Mouse (Mus musculus) layer of hippocampus, postnatal 10 days (tissue): Measurements from ENCODE around the gene Olfr593. TPM values are rescaled to one million over a fixed set of nuclear protein-coding genes. Genes with fewer than 3 reads are reported as not detected.
"Not testable (repeated sequence)": the region's sequence is repeated elsewhere in the genome, so short reads cannot be mapped to it uniquely, and the experiment has no call there.

Experiments
- DNase-seq, 2 experiments: peaks; one replicate each; pipeline ENCODE4 v3.0.0; 2021; ENCODE audit warnings: low spot score in 2 of 2
- long read RNA-seq: library from polyadenylated mRNA; stranded (forward); transcript quantifications from one replicate; pipeline ENCODE4 v2.0.0, GENCODE M21; 2023
- microRNA-seq, 2 experiments: library from miRNA; unstranded; fragments of <30 nt; microRNA quantifications; one replicate each; pipeline ENCODE4 v1.2.0; 2021
- total RNA-seq, 2 experiments: library from RNA; stranded (reverse); gene quantifications; 2 replicates each; pipeline ENCODE4 v1.2.3; 2021

Olfr593 gene
- total RNA-seq, result not detected
- long read RNA-seq, result 0 reads

DNA sequence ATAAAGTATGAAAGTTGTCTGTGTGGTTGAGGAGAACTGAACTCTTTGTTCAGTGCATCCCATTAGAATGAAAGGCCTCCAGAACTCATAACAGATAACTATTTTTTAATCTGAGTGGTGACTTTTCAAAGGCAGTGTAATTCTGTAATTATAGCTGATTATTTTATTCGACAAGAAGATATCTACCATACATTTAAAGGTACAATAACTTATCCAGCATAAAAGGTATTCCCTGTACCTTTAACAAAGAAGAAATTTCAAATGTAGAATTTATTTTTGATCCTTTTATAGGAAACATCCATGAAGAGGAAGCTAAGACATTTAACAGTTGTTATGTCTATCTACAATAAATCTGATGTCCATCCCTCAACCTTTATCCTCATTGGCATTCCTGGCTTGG lies at the start of gene Olfr593:
Olfr593 (plus strand) TSS at position 301 of the 400 bp plus-strand sequence.
- no peak for DNase-seq

DNA sequence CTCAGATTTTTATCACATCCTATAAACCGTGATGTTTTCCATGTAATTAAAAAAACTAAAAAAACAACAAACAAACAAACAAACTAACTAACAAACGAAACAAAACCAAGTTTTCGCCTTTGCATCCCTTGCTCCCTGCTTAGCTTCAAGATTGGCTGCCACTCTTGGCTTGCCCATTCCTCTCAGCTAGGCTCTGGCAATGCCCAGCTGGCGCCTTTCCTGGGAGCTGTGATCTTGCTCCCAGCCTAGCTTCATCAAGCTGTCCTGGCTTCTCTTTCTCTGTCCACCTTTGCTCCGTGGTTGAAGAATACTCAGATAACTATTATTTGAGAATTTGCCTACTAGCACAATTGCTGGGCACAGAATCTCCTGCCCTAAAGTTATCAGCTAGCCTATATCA lies 42.0 kb upstream of the Olfr593 start:
- no peak for DNase-seq

DNA sequence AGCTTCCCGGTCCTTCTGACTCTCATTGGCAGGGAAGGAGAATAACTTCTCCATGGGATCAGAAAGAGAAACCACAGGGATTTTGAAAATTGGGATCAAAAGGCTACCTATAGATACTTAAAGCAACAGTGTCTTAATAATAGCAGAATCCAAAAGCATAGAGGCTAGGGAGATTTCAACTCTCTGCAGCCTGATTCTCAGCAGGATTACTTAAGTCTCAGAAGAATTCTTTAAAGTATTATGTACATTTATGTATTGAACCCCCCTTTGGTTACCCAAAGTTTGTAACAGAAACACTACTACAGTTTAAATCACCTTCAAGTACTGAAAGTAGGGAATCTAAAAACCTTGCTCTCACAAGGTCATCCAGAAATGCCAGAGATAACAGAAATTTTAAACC lies 33.4 kb upstream of the Olfr593 start, which contains the start of gene Olfr591:
Olfr591 (minus strand) TSS at position 101 of the 400 bp plus-strand sequence.
- no peak for DNase-seq

DNA sequence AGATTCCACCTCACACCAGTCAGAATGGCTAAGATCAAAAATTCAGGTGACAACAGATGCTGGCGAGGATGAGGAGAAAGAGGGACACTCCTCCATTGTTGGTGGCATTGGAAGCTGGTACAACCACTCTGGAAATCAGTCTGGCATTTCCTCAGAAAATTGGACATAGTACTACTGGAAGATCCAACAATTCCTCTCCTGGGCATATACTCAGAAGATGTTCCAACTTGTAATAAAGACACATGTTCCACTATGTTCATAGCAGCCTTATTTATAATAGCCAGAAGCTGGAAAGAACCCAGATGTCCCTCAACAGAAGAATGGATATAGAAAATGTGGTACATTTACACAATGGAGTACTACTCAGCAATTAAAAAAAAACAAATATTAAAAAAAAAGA lies 27.2 kb upstream of the Olfr593 start, which contains the start of gene Olfr592:
Olfr592 (plus strand) TSS at position 301 of the 400 bp plus-strand sequence.
- not testable (repeated sequence) for DNase-seq

DNA sequence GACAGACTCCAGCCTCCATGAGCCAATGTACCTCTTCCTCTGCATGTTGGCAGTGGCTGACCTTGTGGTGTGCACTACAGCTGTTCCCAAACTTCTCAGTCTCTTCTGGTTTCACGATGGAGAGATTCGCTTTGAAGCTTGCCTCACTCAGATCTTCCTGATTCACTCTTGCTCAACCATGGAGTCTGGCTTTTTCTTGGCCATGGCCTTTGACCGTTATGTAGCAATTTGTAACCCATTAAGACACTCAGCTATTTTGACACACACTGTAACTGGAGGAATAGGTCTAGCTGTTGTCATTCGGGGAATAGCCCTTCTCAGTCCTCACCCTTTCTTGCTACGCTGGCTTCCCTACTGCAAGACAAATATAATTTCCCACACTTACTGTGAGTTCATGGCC lies 388 bp downstream of the Olfr593 start:
- not testable (repeated sequence) for DNase-seq

DNA sequence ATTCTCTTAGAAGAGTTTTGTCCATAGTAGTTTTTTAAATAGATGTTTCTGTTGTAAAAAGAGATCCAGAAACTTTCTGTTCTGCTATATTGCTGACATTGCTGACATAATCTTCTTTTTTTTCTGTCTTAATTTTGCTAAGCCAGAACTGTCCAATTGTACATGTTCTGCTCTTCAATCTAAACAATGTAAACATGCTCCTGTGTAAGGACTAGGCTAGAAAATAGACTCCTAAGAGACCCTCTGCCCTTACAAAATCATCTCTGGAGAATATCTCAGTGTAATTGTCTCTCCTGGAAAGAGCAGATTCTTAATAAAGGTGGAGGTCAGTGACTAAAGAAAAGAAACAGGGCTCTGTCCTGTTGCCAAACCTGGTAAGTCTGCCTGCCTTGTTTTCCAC lies 5.0 kb downstream of the Olfr593 start, which contains the start of gene Olfr594:
Olfr594 (plus strand) TSS at position 301 of the 400 bp plus-strand sequence.
- no peak for DNase-seq

DNA sequence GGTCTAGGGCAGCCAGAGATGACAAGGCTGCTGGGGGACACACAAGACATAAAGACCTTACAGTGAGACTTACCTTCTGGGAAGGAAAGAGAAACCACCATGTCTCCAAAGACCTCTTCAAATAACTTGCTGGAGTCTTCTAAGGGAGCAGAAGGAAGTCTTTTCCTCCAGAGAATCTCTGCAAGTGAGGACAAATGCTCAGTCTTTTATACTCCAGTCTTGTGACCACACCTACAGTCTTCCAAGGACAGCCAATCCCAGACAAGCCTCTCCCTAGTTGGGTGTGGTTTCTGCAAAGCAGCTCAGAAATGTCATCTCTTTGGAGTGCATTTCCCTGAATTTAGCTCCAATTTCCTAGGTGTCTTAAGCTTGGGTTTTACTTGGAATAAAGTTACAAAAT lies 40.7 kb downstream of the Olfr593 start, which contains the start of gene Usp17ld:
Usp17ld (minus strand) TSS at position 101 of the 400 bp plus-strand sequence.
- not testable (repeated sequence) for DNase-seq

Small RNA genes within 50 kb of the gene (microRNA-seq; reads per million reads assigned to microRNA genes)
- gene Gm25171, result 0 reads per million in 2 experiments

Other genes starting within 250 kb of the Olfr593 start
- gene Olfr576, start 249.2 kb upstream of the Olfr593 start, total RNA-seq, result not detected
- not detected for gene Olfr577, start 235.9 kb upstream of the Olfr593 start, total RNA-seq
- gene Olfr578, start 222.5 kb upstream of the Olfr593 start, total RNA-seq, result not detected
- gene Olfr582, start 173.8 kb upstream of the Olfr593 start, total RNA-seq, result not detected
- gene Olfr583, start 160.6 kb upstream of the Olfr593 start, total RNA-seq, result not detected
- not detected for gene Olfr584, start 130.0 kb upstream of the Olfr593 start, total RNA-seq
- gene Olfr585, start 114.1 kb upstream of the Olfr593 start, total RNA-seq, result not detected
- not detected for gene Olfr586, start 86.2 kb upstream of the Olfr593 start, total RNA-seq
- not detected for gene Olfr588-ps1, start 71.0 kb upstream of the Olfr593 start, total RNA-seq
- not detected for gene Olfr589, start 55.5 kb upstream of the Olfr593 start, total RNA-seq
- gene Olfr591, start 33.5 kb upstream of the Olfr593 start, total RNA-seq, result not detected
- not detected for gene Olfr592, start 27.1 kb upstream of the Olfr593 start, total RNA-seq
- not detected for gene Olfr594, start 5.1 kb downstream of the Olfr593 start, total RNA-seq
- not detected for gene Usp17ld, start 40.6 kb downstream of the Olfr593 start, total RNA-seq
- not detected for gene Olfr596, start 93.8 kb downstream of the Olfr593 start, total RNA-seq
- gene Olfr597, start 104.5 kb downstream of the Olfr593 start, total RNA-seq, result not detected
- not detected for gene Olfr598, start 111.7 kb downstream of the Olfr593 start, total RNA-seq
- gene Olfr599, start 124.1 kb downstream of the Olfr593 start, total RNA-seq, result not detected
- not detected for gene Olfr600, start 137.8 kb downstream of the Olfr593 start, total RNA-seq
- gene Olfr601, start 150.8 kb downstream of the Olfr593 start, total RNA-seq, result not detected
- not detected for gene Olfr603, start 174.3 kb downstream of the Olfr593 start, total RNA-seq
- not detected for gene Usp17lc, start 203.2 kb downstream of the Olfr593 start, total RNA-seq
- not detected for gene Olfr605, start 233.6 kb downstream of the Olfr593 start, total RNA-seq
- not detected for gene Olfr606, start 237.2 kb downstream of the Olfr593 start, total RNA-seq